Mouse (Mus musculus): ENCODE data around the gene Pth1r.
A peak's percentile ranks its signal among the peaks of the same experiment; 100 is the strongest.
"Not testable (repeated sequence)": the region's sequence is repeated elsewhere in the genome, so short reads cannot be mapped to it uniquely, and the experiment has no call there.

Gene Pth1r

GRCm38 (mm10) chr9:110713389-110713788 lies 33.6 kb downstream of the Pth1r start:
- DNase-seq (ENCODE audit: low read depth): no peak

- no peak for DNase-seq (ENCODE audit: low read depth)
Observed at GRCm38 (mm10) chr9:110712545-110712944, 34.4 kb downstream of the Pth1r start.

GRCm38 (mm10) chr9:110711996-110712395 lies 34.9 kb downstream of the Pth1r start:
- DNase-seq (ENCODE audit: low read depth): no peak

- no peak for DNase-seq (ENCODE audit: low read depth)
Observed at GRCm38 (mm10) chr9:110711532-110711931, 35.4 kb downstream of the Pth1r start.

GRCm38 (mm10) chr9:110709640-110710258 lies 37.2 kb downstream of the Pth1r start:
- DNase-seq (ENCODE audit: low read depth): peak; percentile 85

- DNase-seq (ENCODE audit: low read depth): no peak
Observed at GRCm38 (mm10) chr9:110706784-110707183, 40.2 kb downstream of the Pth1r start.

GRCm38 (mm10) chr9:110703951-110704350 lies 43.0 kb downstream of the Pth1r start:
- DNase-seq (ENCODE audit: low read depth): no peak

GRCm38 (mm10) chr9:110702848-110703247 lies 44.1 kb downstream of the Pth1r start:
- DNase-seq (ENCODE audit: low read depth): no peak

GRCm38 (mm10) chr9:110701114-110702032 lies 45.6 kb downstream of the Pth1r start:
- DNase-seq (ENCODE audit: low read depth): no peak

- no peak for DNase-seq (ENCODE audit: low read depth)
Observed at GRCm38 (mm10) chr9:110699574-110699973, 47.4 kb downstream of the Pth1r start.

GRCm38 (mm10) chr9:110697465-110697864 lies 49.5 kb downstream of the Pth1r start:
- DNase-seq (ENCODE audit: low read depth): peak; percentile 46

- DNase-seq (ENCODE audit: low read depth): no peak
Observed at GRCm38 (mm10) chr9:110696427-110696826, 50.5 kb downstream of the Pth1r start.

- no peak for DNase-seq (ENCODE audit: low read depth)
Observed at GRCm38 (mm10) chr9:110695165-110695755, 51.7 kb downstream of the Pth1r start.

GRCm38 (mm10) chr9:110689261-110689779 lies 57.6 kb downstream of the Pth1r start:
- DNase-seq (ENCODE audit: low read depth): no peak

- peak; percentile 44 for DNase-seq (ENCODE audit: low read depth)
Observed at GRCm38 (mm10) chr9:110687846-110688245, 59.1 kb downstream of the Pth1r start.

- DNase-seq (ENCODE audit: low read depth): no peak
Observed at GRCm38 (mm10) chr9:110687061-110687460, 59.9 kb downstream of the Pth1r start.

GRCm38 (mm10) chr9:110686472-110686871 lies 60.5 kb downstream of the Pth1r start:
- DNase-seq (ENCODE audit: low read depth): no peak

GRCm38 (mm10) chr9:110685591-110685990 lies 61.4 kb downstream of the Pth1r start:
- no peak for DNase-seq (ENCODE audit: low read depth)

- no peak for DNase-seq (ENCODE audit: low read depth)
Observed at GRCm38 (mm10) chr9:110685187-110685586, 61.8 kb downstream of the Pth1r start.

- peak; percentile 89 for DNase-seq (ENCODE audit: low read depth)
Observed at GRCm38 (mm10) chr9:110684100-110684831, 62.7 kb downstream of the Pth1r start.

GRCm38 (mm10) chr9:110683574-110684099 lies 63.3 kb downstream of the Pth1r start:
- DNase-seq (ENCODE audit: low read depth): no peak

- DNase-seq (ENCODE audit: low read depth): not testable (repeated sequence)
Observed at GRCm38 (mm10) chr9:110682697-110683096, 64.2 kb downstream of the Pth1r start.
